Mouse (Mus musculus): ENCODE data around the gene Esm1. TPM values are rescaled to one million over a fixed set of nuclear protein-coding genes. Genes with fewer than 3 reads are reported as not detected.
A peak's percentile ranks its signal among the peaks of the same experiment; 100 is the strongest.
"Not testable (repeated sequence)": the region's sequence is repeated elsewhere in the genome, so short reads cannot be mapped to it uniquely, and the experiment has no call there.

Gene Esm1
- total RNA-seq, 2 experiments from 2014 or later: 0.48 to 0.52 TPM

DNA sequence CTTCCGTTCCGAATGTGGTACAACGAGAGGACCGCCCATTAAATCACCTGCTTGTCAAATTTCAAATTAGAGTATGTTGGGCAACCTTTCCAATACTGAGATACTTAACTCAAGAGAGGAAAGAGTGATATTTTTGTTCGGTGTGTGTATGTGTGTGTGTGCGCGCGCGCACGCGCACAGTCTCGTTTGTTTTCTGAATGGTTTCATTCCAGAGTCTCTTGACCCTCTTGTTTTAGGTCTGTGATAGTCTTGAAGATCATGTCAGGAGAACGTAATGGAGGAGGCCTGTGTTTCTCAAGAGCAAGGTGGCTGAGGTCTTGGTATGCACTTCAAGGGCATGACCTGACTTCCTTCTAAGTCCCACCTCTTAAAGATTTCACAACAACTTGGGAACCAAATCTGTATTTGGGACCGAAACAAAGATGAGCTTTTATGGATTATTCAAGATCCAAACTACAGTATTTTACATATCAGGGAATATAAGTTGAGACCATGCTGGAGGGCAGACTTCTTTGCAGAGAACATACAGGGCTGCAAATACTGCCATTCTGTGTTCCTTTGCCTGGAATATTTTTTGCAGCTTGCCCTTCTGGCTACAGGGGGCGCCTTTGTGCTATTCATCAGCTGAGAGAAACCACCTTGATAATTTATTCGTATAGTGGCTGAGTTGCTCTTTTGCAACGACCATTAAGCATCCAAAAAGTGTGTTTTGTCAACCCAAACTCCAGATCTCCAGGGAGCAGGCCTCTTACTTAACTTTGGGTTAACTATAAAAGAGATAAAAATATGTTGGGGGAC lies 18.4 kb downstream of the Esm1 start:
- intact Hi-C loops (cut with DNase I): no loop called here
- DNase-seq: peak; percentile 11

DNA sequence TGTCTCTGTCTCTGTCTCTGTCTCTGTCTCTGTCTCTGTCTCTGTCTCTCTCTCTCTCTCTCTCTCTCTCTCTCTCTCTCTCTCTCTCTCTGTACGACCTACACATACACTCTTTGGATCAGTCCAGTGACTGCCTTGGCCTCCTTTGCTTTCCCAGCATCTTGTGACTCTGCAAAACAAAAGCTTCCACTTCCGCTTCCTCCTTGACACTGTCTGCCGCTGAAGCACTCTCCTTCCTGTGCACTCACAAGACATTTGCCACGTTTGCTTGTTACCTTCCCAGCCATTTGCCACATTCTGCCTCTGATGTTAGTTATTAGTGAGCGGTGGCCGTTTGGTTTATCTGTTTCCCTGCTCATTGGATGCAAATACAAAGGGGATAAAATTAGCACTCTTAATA lies 32.7 kb downstream of the Esm1 start:
- intact Hi-C loops (cut with DNase I): no loop called here
- no peak for DNase-seq

GRCm38 (mm10) chr13:113245025-113245424 lies 35.6 kb downstream of the Esm1 start:
- intact Hi-C loops (cut with DNase I): no loop called here
- DNase-seq: no peak

DNA sequence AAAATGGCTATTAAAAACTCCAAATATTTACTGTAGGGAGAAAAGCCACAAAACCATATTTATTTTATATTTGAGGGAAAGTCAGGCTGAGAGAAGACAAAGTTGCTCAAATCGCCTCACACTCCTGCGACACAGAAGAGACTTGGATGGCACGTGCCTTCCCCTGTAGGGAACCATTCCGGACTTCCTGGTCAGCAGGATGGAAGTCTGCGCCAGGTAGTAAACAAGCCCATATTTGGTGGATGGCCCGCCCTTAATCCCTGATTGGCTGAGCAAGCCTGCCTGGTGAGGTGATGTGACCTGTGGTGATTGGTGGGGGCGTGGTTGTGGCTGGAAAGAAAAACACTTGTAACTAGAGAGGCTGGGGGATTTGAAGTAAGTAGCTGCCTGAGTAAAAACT lies 43.1 kb downstream of the Esm1 start:
- intact Hi-C loops (cut with DNase I): not testable (repeated sequence)

GRCm38 (mm10) chr13:113256766-113257165 lies 47.3 kb downstream of the Esm1 start:
- no peak for DNase-seq
- intact Hi-C loops (cut with DNase I): no loop called here

More for the DNA sequence above, 43.1 kb downstream of the Esm1 start:
- DNase-seq: not testable (repeated sequence)

GRCm38 (mm10) chr13:113257190-113257589 lies 47.7 kb downstream of the Esm1 start:
- intact Hi-C loops (cut with DNase I): no loop called here
- DNase-seq: no peak

DNA sequence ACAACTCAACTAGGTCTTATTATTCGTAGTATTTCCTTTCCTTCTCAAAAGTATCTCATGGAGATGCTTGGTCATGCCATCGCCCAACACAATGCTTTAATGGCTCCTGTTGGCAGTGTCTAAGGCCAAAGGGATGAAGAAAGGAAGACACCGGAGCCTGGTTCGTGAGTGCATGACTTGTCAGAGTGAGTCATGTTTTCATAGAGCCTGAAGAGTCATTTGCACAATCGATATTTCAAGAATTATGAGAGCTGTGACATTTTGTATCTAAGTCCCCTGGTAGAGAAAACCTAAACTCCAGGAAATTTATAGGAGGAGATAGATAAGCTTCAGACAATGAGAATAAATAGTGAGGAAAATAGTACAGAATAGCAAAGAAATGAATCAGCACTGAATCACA lies 49.8 kb downstream of the Esm1 start:
- no peak for DNase-seq
- intact Hi-C loops (cut with DNase I): no loop called here

GRCm38 (mm10) chr13:113262822-113263221 lies 53.4 kb downstream of the Esm1 start:
- DNase-seq: peak; percentile 79
- intact Hi-C loops (cut with DNase I): no loop called here

GRCm38 (mm10) chr13:113265257-113265656 lies 55.8 kb downstream of the Esm1 start:
- intact Hi-C loops (cut with DNase I): loop anchor here (5.0 kb wide), 1 partner anchor 218 kb away; the partner anchor contains the start of gene Gpx8
- DNase-seq: peak; percentile 63

GRCm38 (mm10) chr13:113266495-113266951 lies 57.1 kb downstream of the Esm1 start:
- DNase-seq: peak; percentile 77
- intact Hi-C loops (cut with DNase I): loop anchor here (5.0 kb wide), 1 partner anchor 219 kb away; the partner anchor contains the start of gene Gpx8

DNA sequence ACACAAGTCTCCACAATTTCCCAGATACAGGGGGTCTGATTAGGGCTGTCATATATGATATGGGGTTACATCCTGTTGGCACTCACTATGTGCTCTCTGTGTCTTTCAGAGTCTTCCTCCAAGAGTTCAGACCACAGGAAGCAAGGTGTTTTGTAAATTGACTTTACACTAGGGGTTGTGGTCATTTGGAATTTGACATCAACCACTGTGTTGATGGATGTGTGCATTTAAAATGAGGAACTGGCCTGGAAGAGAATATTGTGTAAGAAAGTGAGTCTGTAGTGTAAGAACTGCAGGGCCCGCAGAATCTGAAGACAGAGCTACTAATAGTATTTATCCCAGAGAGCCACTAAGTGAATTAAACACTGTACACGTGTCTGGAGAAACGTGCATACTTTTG lies 57.7 kb downstream of the Esm1 start:
- intact Hi-C loops (cut with DNase I): loop anchor here (5.0 kb wide), 1 partner anchor 220 kb away; the partner anchor contains the start of gene Gpx8
- DNase-seq: no peak

Other genes starting within 250 kb of the Esm1 start
- 1 to 10 TPM in 1 of 2 experiments, under 1 TPM in 1; 0.76 to 1.3 TPM for gene Ccno, start 221.9 kb upstream of the Esm1 start, total RNA-seq (2021)
- gene Mcidas, start 215.8 kb upstream of the Esm1 start, total RNA-seq (2021): under 1 TPM; 0.28 to 0.62 TPM
- 1 to 10 TPM in 1 of 2 experiments, under 1 TPM in 1; 0.83 to 1.0 TPM for gene Cdc20b, start 174.5 kb upstream of the Esm1 start, total RNA-seq (2021)
- gene Gpx8, start 163.2 kb upstream of the Esm1 start, total RNA-seq (2021): 10 to 100 TPM; 15.7 to 17.5 TPM
- gene Gzma, start 108.7 kb upstream of the Esm1 start, total RNA-seq (2021): not detected
- not detected for gene Gzmk, start 16.2 kb downstream of the Esm1 start, total RNA-seq (2021)
- 1 to 10 TPM; 1.5 to 1.7 TPM for gene BC067074, start 83.5 kb downstream of the Esm1 start, total RNA-seq (2021)